Mouse (Mus musculus) MEL (cell line): ENCODE data around the gene Cntnap1. TPM values are rescaled to one million over a fixed set of nuclear protein-coding genes. Genes with fewer than 3 reads are reported as not detected.

Source experiments
- DNase-seq: peaks from one replicate; pipeline ENCODE4 v3.0.0; 2011; ENCODE audit warnings: low read depth, low spot score
- H3K27ac ChIP-seq: 2 replicates; pipeline ENCODE4 v1.5.1; 2012; ENCODE audit warnings: low read depth, mild to moderate bottlenecking, control low read depth, low read length, moderate library complexity; ENCODE audit not compliant: control insufficient read depth
- H3K27me3 ChIP-seq, 2 experiments: fragments of 150-350 bp in 1 of 2; sonication (generic) in 1 of 2; 2 replicates each; pipeline ENCODE4 v1.6.1; 2012; ENCODE audit warnings: low read length in 2 of 2, mild to moderate bottlenecking in 2 of 2, improper control_type of control experiment in 1 of 2, moderate library complexity in 1 of 2; ENCODE audit not compliant: insufficient read depth in 2 of 2, control insufficient read depth in 1 of 2
- H3K36me3 ChIP-seq, 2 experiments: 2 replicates each; pipeline ENCODE4 v1.6.1; 2012 to 2014; ENCODE audit warnings: low read length in 2 of 2, improper control_type of control experiment in 1 of 2, inconsistent platforms in 1 of 2, mild to moderate bottlenecking in 1 of 2; ENCODE audit not compliant: insufficient read depth in 2 of 2, control insufficient read depth in 1 of 2
- H3K4me1 ChIP-seq, 2 experiments: fragments of 150-350 bp in 1 of 2; sonication (generic) in 1 of 2; 2 replicates each; pipeline ENCODE4 v1.6.1; 2012; ENCODE audit warnings: low read length in 2 of 2, improper control_type of control experiment in 1 of 2, mild to moderate bottlenecking in 1 of 2; ENCODE audit not compliant: insufficient read depth in 2 of 2, control insufficient read depth in 1 of 2
- H3K4me3 ChIP-seq, 2 experiments: fragments of 150-350 bp in 1 of 2; sonication (generic) in 1 of 2; 2 replicates each; pipeline ENCODE4 v1.5.1; 2012; ENCODE audit warnings: low read depth in 2 of 2, low read length in 2 of 2, mild to moderate bottlenecking in 2 of 2, moderate library complexity in 2 of 2, control low read depth in 1 of 2, improper control_type of control experiment in 1 of 2; ENCODE audit not compliant: control insufficient read depth in 1 of 2, insufficient read depth in 1 of 2
- H3K79me2 ChIP-seq: 2 replicates; pipeline ENCODE4 v1.6.1; 2012; ENCODE audit warnings: mild to moderate bottlenecking, low read length, moderate library complexity; ENCODE audit not compliant: control insufficient read depth, poor library complexity, insufficient read depth
- H3K9ac ChIP-seq: 2 replicates; pipeline ENCODE4 v1.6.1; 2012; ENCODE audit warnings: low read depth, mild to moderate bottlenecking, control low read depth, low read length, moderate library complexity; ENCODE audit not compliant: control insufficient read depth, poor library complexity, severe bottlenecking
- H3K9me3 ChIP-seq: fragments of 150-350 bp; sonication (generic); replicated peaks from 2 replicates; pipeline ENCODE4 v1.6.1; 2012; ENCODE audit warnings: mild to moderate bottlenecking, low read length, improper control_type of control experiment, moderate library complexity; ENCODE audit not compliant: insufficient read depth
- CTCF ChIP-seq, 3 experiments: IDR thresholded peaks in 2 of 3; conservative IDR thresholded peaks in 1 of 3; 2 replicates each; pipeline ENCODE4 v1.5.1; 2011 to 2012; ENCODE audit warnings: low read length in 3 of 3, low read depth in 2 of 3, mild to moderate bottlenecking in 2 of 3, improper control_type of control experiment in 1 of 3, inconsistent platforms in 1 of 3, mixed read lengths in 1 of 3, moderate library complexity in 1 of 3; ENCODE audit not compliant: control insufficient read depth in 1 of 3, insufficient read depth in 1 of 3, poor library complexity in 1 of 3, severe bottlenecking in 1 of 3
- GATA1 ChIP-seq: IDR thresholded peaks from 2 replicates; pipeline ENCODE4 v1.6.1; 2011; ENCODE audit warnings: low read depth, low read length, improper control_type of control experiment
- HCFC1 ChIP-seq: IDR thresholded peaks from 2 replicates; pipeline ENCODE4 v1.6.1; 2012; ENCODE audit warnings: low read depth, mild to moderate bottlenecking, inconsistent platforms, low read length, improper control_type of control experiment, moderate library complexity
- JUND ChIP-seq: IDR thresholded peaks from 2 replicates; pipeline ENCODE4 v1.6.1; 2011; ENCODE audit warnings: low read depth, mild to moderate bottlenecking, improper control_type of control experiment, low read length
- KAT2A ChIP-seq: conservative IDR thresholded peaks from 2 replicates; pipeline ENCODE4 v1.6.1; 2012; ENCODE audit warnings: low read depth, low read length, improper control_type of control experiment, inconsistent platforms
- MAX ChIP-seq: IDR thresholded peaks from 2 replicates; pipeline ENCODE4 v1.6.1; 2011; ENCODE audit warnings: low read length, improper control_type of control experiment
- MAZ ChIP-seq: IDR thresholded peaks from 2 replicates; pipeline ENCODE4 v1.6.1; 2012; ENCODE audit warnings: low read depth, mild to moderate bottlenecking, inconsistent platforms, low read length, improper control_type of control experiment
- MYB ChIP-seq: IDR thresholded peaks from 2 replicates; pipeline ENCODE4 v1.6.1; 2011; ENCODE audit warnings: mild to moderate bottlenecking, low read depth, low read length, improper control_type of control experiment
- MYC ChIP-seq: IDR thresholded peaks from 2 replicates; pipeline ENCODE4 v1.6.1; 2011; ENCODE audit warnings: low read depth, mild to moderate bottlenecking, low read length, improper control_type of control experiment, moderate library complexity
- NELFE ChIP-seq: IDR thresholded peaks from 2 replicates; pipeline ENCODE4 v1.6.1; 2011; ENCODE audit warnings: low read depth, low read length, improper control_type of control experiment
- POLR2AphosphoS2 ChIP-seq: IDR thresholded peaks from 2 replicates; pipeline ENCODE4 v1.6.1; 2011; ENCODE audit warnings: low read length, improper control_type of control experiment
- POLR2AphosphoS5 ChIP-seq: IDR thresholded peaks from 2 replicates; pipeline ENCODE4 v1.6.1; 2012; ENCODE audit warnings: low read depth, borderline replicate concordance, mild to moderate bottlenecking, inconsistent platforms, low read length, moderate library complexity, mixed read lengths
- RAD21 ChIP-seq: IDR thresholded peaks from 2 replicates; pipeline ENCODE4 v1.6.1; 2011; ENCODE audit warnings: mild to moderate bottlenecking, low read depth, low read length, improper control_type of control experiment
- SIN3A ChIP-seq: IDR thresholded peaks from 2 replicates; pipeline ENCODE4 v1.6.1; 2012; ENCODE audit warnings: low read length, improper control_type of control experiment, inconsistent platforms
- SMC3 ChIP-seq: IDR thresholded peaks from 2 replicates; pipeline ENCODE4 v1.6.1; 2011; ENCODE audit warnings: low read depth, low read length, improper control_type of control experiment
- TAL1 ChIP-seq: IDR thresholded peaks from 2 replicates; pipeline ENCODE4 v1.6.1; 2012; ENCODE audit warnings: mild to moderate bottlenecking, inconsistent platforms, low read length, moderate library complexity, mixed read lengths
- UBTF ChIP-seq: IDR thresholded peaks from 2 replicates; pipeline ENCODE4 v1.6.1; 2012; ENCODE audit warnings: low read depth, mild to moderate bottlenecking, inconsistent platforms, low read length, improper control_type of control experiment, moderate library complexity, borderline replicate concordance; ENCODE audit not compliant: insufficient read depth
- USF1 ChIP-seq: IDR thresholded peaks from 2 replicates; pipeline ENCODE4 v1.6.1; 2014; ENCODE audit warnings: low read depth, mild to moderate bottlenecking, inconsistent platforms, low read length, improper control_type of control experiment, moderate library complexity
- ZNF384 ChIP-seq: IDR thresholded peaks from 2 replicates; pipeline ENCODE4 v1.6.1; 2012; ENCODE audit warnings: low read depth, mild to moderate bottlenecking, inconsistent platforms, low read length, improper control_type of control experiment
- polyA plus RNA-seq, 2 experiments: library from polyadenylated mRNA; stranded (reverse) in 1 of 2; unstranded in 1 of 2; fragments of >175 nt in 1 of 2; fragments of >200 nt in 1 of 2; gene quantifications; 2 replicates each; pipeline versions ENCODE4 v1.2.1 to v1.2.4; 2012; ENCODE audit warnings: low replicate concordance in 2 of 2, low read depth in 1 of 2; ENCODE audit not compliant: insufficient read length in 2 of 2, insufficient read depth in 1 of 2, missing spikeins in 1 of 2
- total RNA-seq: library from RNA; depleted of rRNA; stranded (reverse); fragments of 300-350 nt; gene quantifications from 2 replicates; pipeline ENCODE4 v1.2.3, GENCODE M21; 2012

Cntnap1 gene
- total and polyA plus RNA-seq, 3 experiments: 0.01 TPM; not detected in 2

DNA sequence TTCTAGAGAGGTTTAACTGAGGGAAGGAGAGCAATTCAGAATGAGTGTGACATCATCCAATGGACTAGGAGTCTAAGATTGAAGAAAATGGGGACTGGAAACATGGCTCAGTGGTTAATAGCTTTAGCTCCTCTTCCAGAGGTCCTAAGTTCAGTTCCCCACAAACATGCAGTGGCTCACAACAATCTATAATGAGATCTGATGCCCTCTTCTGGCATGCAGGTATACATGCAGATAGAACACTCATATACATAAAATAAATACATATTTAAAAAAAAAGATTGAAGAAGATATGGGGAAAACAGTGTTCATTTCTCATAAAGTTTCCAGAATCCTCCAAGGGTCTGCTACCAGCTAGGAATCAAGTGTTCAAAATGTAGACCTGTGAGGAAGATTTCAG is 65.1 kb downstream of the Cntnap1 start:
- TF ChIP-seq RAD21 (peak; percentile 4; the same call in 1 of the 2 replicates), CTCF (IDR thresholded peaks at IDR 0.05 in 2 of 3, conservative IDR thresholded peaks at IDR 0.05 in 1 of 3; ENCODE audit: control insufficient read depth in 1 of 3, insufficient read depth in 1 of 3, low read depth in 2 of 3, low read length in 3 of 3, poor library complexity in 1 of 3, severe bottlenecking in 1 of 3) (peak in 1 of 3 experiments; percentile 36; a peak in 2 of 6 replicates), MAZ (no peak), NELFE (no peak), MYC (no peak), SMC3 (peak; percentile 51)
- H3K4me1 ChIP-seq: peaks cover 0 to 14% of the 10 kb centered on the region in 2 experiments; a peak in 3 of 4 replicates
- no peaks in the 10 kb centered on the region for H3K9me3 ChIP-seq

DNA sequence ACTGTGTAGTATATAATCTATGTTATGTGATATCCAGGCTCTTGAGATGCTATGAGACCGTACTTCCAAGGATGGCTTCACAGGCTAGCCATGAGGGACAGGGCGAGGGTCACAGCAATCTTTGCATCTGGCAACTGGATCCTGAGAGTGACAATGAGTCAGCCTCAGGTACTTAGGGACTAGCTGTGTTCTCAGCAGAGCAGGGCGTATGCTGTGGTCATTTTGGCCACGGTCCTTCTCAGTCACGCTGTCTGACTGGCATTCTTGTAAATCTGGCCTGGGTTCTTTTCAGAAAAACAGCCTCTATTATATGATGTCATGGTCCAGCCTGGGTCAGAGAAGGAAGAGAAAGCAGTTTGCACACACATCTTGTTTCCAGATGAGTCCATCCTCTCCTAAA is 66.5 kb downstream of the Cntnap1 start:
- no peak for TF ChIP-seq USF1
- no peak for TF ChIP-seq UBTF
- no peak for TF ChIP-seq POLR2AphosphoS2
- no peak for TF ChIP-seq CTCF (IDR thresholded peaks at IDR 0.05 in 2 of 3, conservative IDR thresholded peaks at IDR 0.05 in 1 of 3; ENCODE audit: control insufficient read depth in 1 of 3, insufficient read depth in 1 of 3, low read depth in 2 of 3, low read length in 3 of 3, poor library complexity in 1 of 3, severe bottlenecking in 1 of 3)
- no peak for TF ChIP-seq KAT2A
- TF ChIP-seq ZNF384: no peak
- TF ChIP-seq HCFC1: no peak
- no peak for TF ChIP-seq TAL1
- no peak for TF ChIP-seq JUND
- TF ChIP-seq MYB: no peak
- TF ChIP-seq POLR2AphosphoS5: no peak
- TF ChIP-seq MAX: no peak
- TF ChIP-seq SIN3A: no peak
- TF ChIP-seq NELFE: no peak
- TF ChIP-seq GATA1: no peak
- no peak for TF ChIP-seq MYC
- TF ChIP-seq RAD21: no peak
- Histone ChIP-seq H3K9me3 (no peaks in the 10 kb centered on the region), H3K27ac (no peak overlapping the region), H3K9ac (no peak overlapping the region), H3K79me2 (no peaks in the 10 kb centered on the region), H3K27me3 (peaks cover 0 to 9% of the 10 kb centered on the region in 2 experiments), H3K4me3 (no peak overlapping the region), H3K36me3 (peaks cover 0 to 9% of the 10 kb centered on the region in 2 experiments; a peak in 2 of 4 replicates), H3K4me1 (peaks cover 0 to 6% of the 10 kb centered on the region in 2 experiments; a peak in 3 of 4 replicates)
- DNase-seq: no peak

More for the DNA sequence above, 65.1 kb downstream of the Cntnap1 start:
- Histone ChIP-seq H3K27me3 (peaks cover 0 to 9% of the 10 kb centered on the region in 2 experiments; a peak in 3 of 4 replicates), H3K9ac (no peak overlapping the region), H3K4me3 (no peak overlapping the region), H3K36me3 (peaks cover 0 to 13% of the 10 kb centered on the region in 2 experiments; a peak in 2 of 4 replicates), H3K27ac (no peak overlapping the region), H3K79me2 (no peaks in the 10 kb centered on the region)
- no peak for DNase-seq
